Mouse (Mus musculus) urinary bladder, postnatal 25 days (tissue): ENCODE results near the gene Klra17.
"Not testable (repeated sequence)": the region's sequence is repeated elsewhere in the genome, so short reads cannot be mapped to it uniquely, and the experiment has no call there.

ENCODE experiments used
- DNase-seq: peaks from one replicate; pipeline ENCODE4 v3.0.0; 2022; ENCODE audit warnings: low spot score

The Klra17 gene

GRCm38 (mm10) chr6:129876549-129876948 is at the start of gene Klra17:
Gene Klra17 (minus strand): TSS chr6:129876672.
- no peak for DNase-seq

GRCm38 (mm10) chr6:129917476-129917946 is 41.0 kb upstream of the Klra17 start, which contains the start of gene Klra5:
Gene Klra5 (minus strand): TSS chr6:129917650.
- DNase-seq, result not testable (repeated sequence)

GRCm38 (mm10) chr6:129916996-129917395 is 40.5 kb upstream of the Klra17 start:
- DNase-seq, result no peak

- DNase-seq, result no peak
Measured at GRCm38 (mm10) chr6:129882525-129882924, 6.1 kb upstream of the Klra17 start.

GRCm38 (mm10) chr6:129862349-129862748 is 14.1 kb downstream of the Klra17 start, which contains the start of gene Gm17631:
Gene Gm17631 (plus strand): TSS chr6:129862649.
- DNase-seq, result not testable (repeated sequence)

GRCm38 (mm10) chr6:129825559-129825958 is 50.9 kb downstream of the Klra17 start:
- DNase-seq, result no peak

GRCm38 (mm10) chr6:129824004-129824403 is 52.5 kb downstream of the Klra17 start:
- no peak for DNase-seq

GRCm38 (mm10) chr6:129817731-129818130 is 58.7 kb downstream of the Klra17 start:
- no peak for DNase-seq

- DNase-seq, result not testable (repeated sequence)
Measured at GRCm38 (mm10) chr6:129784170-129784569, 92.3 kb downstream of the Klra17 start, which contains the start of gene Gm156. Gene Gm156 (minus strand): TSS chr6:129784270.
